Mouse (Mus musculus): ENCODE measurements at regions not wholly inside any gene's neighbourhood (a gene's known extent, or its start where the extent isn't known, plus 50 kb on each side); places are given as distances from the start of the nearest gene placed in this dataset.

GRCm38 (mm10) chr12:97921349-97922264 is 337.7 kb downstream of the Galc start:
- no peaks in the 10 kb centered on the region for H3K36me3 ChIP-seq (ENCODE audit: control insufficient read depth, insufficient read depth, low read length)
- TF ChIP-seq POLR2A (IDR thresholded peaks at IDR 0.05; ENCODE audit: low read depth, low read length), result no peak
- no peak for TF ChIP-seq CTCF (conservative IDR thresholded peaks at IDR 0.05; ENCODE audit: insufficient read depth, insufficient read length, low read depth, low read length)
- no peak for DNase-seq

GRCm38 (mm10) chr12:97918416-97918815 is 340.8 kb downstream of the Galc start:
- no peak overlapping the region for H3K4me3 ChIP-seq (ENCODE audit: insufficient read depth, low read depth, low read length)
- no peaks in the 10 kb centered on the region for H3K36me3 ChIP-seq (ENCODE audit: control insufficient read depth, insufficient read depth, low read length)
- no peaks in the 10 kb centered on the region for H3K27me3 ChIP-seq (replicated peaks; ENCODE audit: control insufficient read depth, insufficient read depth, low read length)
- H3K27ac ChIP-seq (ENCODE audit: insufficient read depth, low read depth, low read length), result no peak overlapping the region
- WGBS, result 93% methylated on average over 3 of the region's 3 CpGs
- no peak for TF ChIP-seq CTCF (conservative IDR thresholded peaks at IDR 0.05; ENCODE audit: insufficient read depth, insufficient read length, low read depth, low read length)
- no peak for TF ChIP-seq POLR2A (IDR thresholded peaks at IDR 0.05; ENCODE audit: low read depth, low read length)
- H3K4me1 ChIP-seq (ENCODE audit: control insufficient read depth, insufficient read depth, low read length), result no peaks in the 10 kb centered on the region
- no peak for DNase-seq

More at GRCm38 (mm10) chr12:97921349-97922264, 337.7 kb downstream of the Galc start:
- Histone ChIP-seq H3K4me1 (ENCODE audit: control insufficient read depth, insufficient read depth, low read length) (no peaks in the 10 kb centered on the region), H3K4me3 (ENCODE audit: insufficient read depth, low read depth, low read length) (no peak overlapping the region), H3K27ac (ENCODE audit: insufficient read depth, low read depth, low read length) (no peak overlapping the region), H3K27me3 (replicated peaks; ENCODE audit: control insufficient read depth, insufficient read depth, low read length) (no peaks in the 10 kb centered on the region)
- 36% methylated on average over 21 of the region's 21 CpGs for WGBS

GRCm38 (mm10) chr12:97915026-97915425 is 344.2 kb downstream of the Galc start:
- no peaks in the 10 kb centered on the region for H3K27me3 ChIP-seq (replicated peaks; ENCODE audit: control insufficient read depth, insufficient read depth, low read length)
- no peak overlapping the region for H3K27ac ChIP-seq (ENCODE audit: insufficient read depth, low read depth, low read length)
- no peaks in the 10 kb centered on the region for H3K4me1 ChIP-seq (ENCODE audit: control insufficient read depth, insufficient read depth, low read length)
- DNase-seq, result no peak
- no peak overlapping the region for H3K4me3 ChIP-seq (ENCODE audit: insufficient read depth, low read depth, low read length)
- 76% methylated on average over 4 of the region's 4 CpGs for WGBS
- no peaks in the 10 kb centered on the region for H3K36me3 ChIP-seq (ENCODE audit: control insufficient read depth, insufficient read depth, low read length)
- TF ChIP-seq CTCF (conservative IDR thresholded peaks at IDR 0.05; ENCODE audit: insufficient read depth, insufficient read length, low read depth, low read length) (no peak), POLR2A (IDR thresholded peaks at IDR 0.05; ENCODE audit: low read depth, low read length) (no peak)

GRCm38 (mm10) chr12:97912730-97913129 is 346.5 kb downstream of the Galc start:
- Histone ChIP-seq H3K4me3 (ENCODE audit: insufficient read depth, low read depth, low read length) (no peak overlapping the region), H3K27me3 (replicated peaks; ENCODE audit: control insufficient read depth, insufficient read depth, low read length) (no peaks in the 10 kb centered on the region), H3K36me3 (ENCODE audit: control insufficient read depth, insufficient read depth, low read length) (no peaks in the 10 kb centered on the region), H3K4me1 (ENCODE audit: control insufficient read depth, insufficient read depth, low read length) (no peaks in the 10 kb centered on the region), H3K27ac (ENCODE audit: insufficient read depth, low read depth, low read length) (no peak overlapping the region)
- no peak for DNase-seq
- TF ChIP-seq CTCF (conservative IDR thresholded peaks at IDR 0.05; ENCODE audit: insufficient read depth, insufficient read length, low read depth, low read length), result no peak
- no peak for TF ChIP-seq POLR2A (IDR thresholded peaks at IDR 0.05; ENCODE audit: low read depth, low read length)
- WGBS, result 64% methylated on average over 1 of the region's 1 CpGs

- WGBS, result 87% methylated on average over 5 of the region's 5 CpGs
- no peak for DNase-seq
- H3K4me3 ChIP-seq (ENCODE audit: insufficient read depth, low read depth, low read length), result no peak overlapping the region
- no peaks in the 10 kb centered on the region for H3K27me3 ChIP-seq (replicated peaks; ENCODE audit: control insufficient read depth, insufficient read depth, low read length)
- no peaks in the 10 kb centered on the region for H3K36me3 ChIP-seq (ENCODE audit: control insufficient read depth, insufficient read depth, low read length)
- no peak overlapping the region for H3K27ac ChIP-seq (ENCODE audit: insufficient read depth, low read depth, low read length)
- no peaks in the 10 kb centered on the region for H3K4me1 ChIP-seq (ENCODE audit: control insufficient read depth, insufficient read depth, low read length)
- TF ChIP-seq CTCF (conservative IDR thresholded peaks at IDR 0.05; ENCODE audit: insufficient read depth, insufficient read length, low read depth, low read length) (no peak), POLR2A (IDR thresholded peaks at IDR 0.05; ENCODE audit: low read depth, low read length) (no peak)
Observed at GRCm38 (mm10) chr12:97899266-97899665, 360.0 kb downstream of the Galc start.

GRCm38 (mm10) chr12:97898178-97898577 is 361.1 kb downstream of the Galc start:
- Histone ChIP-seq H3K4me1 (ENCODE audit: control insufficient read depth, insufficient read depth, low read length) (no peaks in the 10 kb centered on the region), H3K4me3 (ENCODE audit: insufficient read depth, low read depth, low read length) (no peak overlapping the region), H3K27me3 (replicated peaks; ENCODE audit: control insufficient read depth, insufficient read depth, low read length) (no peaks in the 10 kb centered on the region), H3K36me3 (ENCODE audit: control insufficient read depth, insufficient read depth, low read length) (no peaks in the 10 kb centered on the region), H3K27ac (ENCODE audit: insufficient read depth, low read depth, low read length) (no peak overlapping the region)
- 84% methylated on average over 2 of the region's 2 CpGs for WGBS
- DNase-seq, result no peak
- no peak for TF ChIP-seq POLR2A (IDR thresholded peaks at IDR 0.05; ENCODE audit: low read depth, low read length)

GRCm38 (mm10) chr12:97895981-97896380 is 363.3 kb downstream of the Galc start:
- Histone ChIP-seq H3K27ac (ENCODE audit: insufficient read depth, low read depth, low read length) (no peak overlapping the region), H3K36me3 (ENCODE audit: control insufficient read depth, insufficient read depth, low read length) (no peaks in the 10 kb centered on the region), H3K27me3 (replicated peaks; ENCODE audit: control insufficient read depth, insufficient read depth, low read length) (no peaks in the 10 kb centered on the region), H3K4me1 (ENCODE audit: control insufficient read depth, insufficient read depth, low read length) (no peaks in the 10 kb centered on the region), H3K4me3 (ENCODE audit: insufficient read depth, low read depth, low read length) (no peak overlapping the region)
- 83% methylated on average over 2 of the region's 2 CpGs for WGBS
- DNase-seq, result no peak
- TF ChIP-seq POLR2A (IDR thresholded peaks at IDR 0.05; ENCODE audit: low read depth, low read length) (no peak), CTCF (conservative IDR thresholded peaks at IDR 0.05; ENCODE audit: insufficient read depth, insufficient read length, low read depth, low read length) (no peak)
